Mouse (Mus musculus): ENCODE results near the gene B3galt1.

The B3galt1 gene

GRCm38 (mm10) chr2:67565480-67566331 lies at the start of gene B3galt1:
B3galt1 (plus strand) TSS chr2:67565871.
- no peak for DNase-seq (ENCODE audit: low read depth, low spot score)

GRCm38 (mm10) chr2:67516405-67516804 lies 49.3 kb upstream of the B3galt1 start:
- DNase-seq (ENCODE audit: low read depth, low spot score): no peak

GRCm38 (mm10) chr2:67535347-67535746 lies 30.3 kb upstream of the B3galt1 start:
- DNase-seq (ENCODE audit: low read depth, low spot score): no peak

- no peak for DNase-seq (ENCODE audit: low read depth, low spot score)
Observed at GRCm38 (mm10) chr2:67539426-67539825, 26.2 kb upstream of the B3galt1 start.

- peak; percentile 17 for DNase-seq (ENCODE audit: low read depth, low spot score)
Observed at GRCm38 (mm10) chr2:67541957-67542696, 23.5 kb upstream of the B3galt1 start.

GRCm38 (mm10) chr2:67544426-67544825 lies 21.2 kb upstream of the B3galt1 start:
- DNase-seq (ENCODE audit: low read depth, low spot score): no peak

- DNase-seq (ENCODE audit: low read depth, low spot score): no peak
Observed at GRCm38 (mm10) chr2:67564851-67565479, 706 bp upstream of the B3galt1 start.

GRCm38 (mm10) chr2:67566566-67566965 lies 895 bp downstream of the B3galt1 start:
- DNase-seq (ENCODE audit: low read depth, low spot score): no peak

GRCm38 (mm10) chr2:67567141-67567680 lies 1.5 kb downstream of the B3galt1 start:
- peak; percentile 9 for DNase-seq (ENCODE audit: low read depth, low spot score)

- no peak for DNase-seq (ENCODE audit: low read depth, low spot score)
Observed at GRCm38 (mm10) chr2:67576634-67577033, 11.0 kb downstream of the B3galt1 start.

GRCm38 (mm10) chr2:67583091-67583490 lies 17.4 kb downstream of the B3galt1 start:
- DNase-seq (ENCODE audit: low read depth, low spot score): no peak

- DNase-seq (ENCODE audit: low read depth, low spot score): no peak
Observed at GRCm38 (mm10) chr2:67590408-67590807, 24.7 kb downstream of the B3galt1 start.

GRCm38 (mm10) chr2:67591831-67592629 lies 26.4 kb downstream of the B3galt1 start:
- DNase-seq (ENCODE audit: low read depth, low spot score): peak; percentile 4

GRCm38 (mm10) chr2:67622902-67623301 lies 57.2 kb downstream of the B3galt1 start:
- no peak for DNase-seq (ENCODE audit: low read depth, low spot score)

- DNase-seq (ENCODE audit: low read depth, low spot score): no peak
Observed at GRCm38 (mm10) chr2:67627667-67628066, 62.0 kb downstream of the B3galt1 start.

- DNase-seq (ENCODE audit: low read depth, low spot score): no peak
Observed at GRCm38 (mm10) chr2:67628289-67628688, 62.6 kb downstream of the B3galt1 start.

GRCm38 (mm10) chr2:67654847-67655246 lies 89.2 kb downstream of the B3galt1 start:
- no peak for DNase-seq (ENCODE audit: low read depth, low spot score)

GRCm38 (mm10) chr2:67657372-67657771 lies 91.7 kb downstream of the B3galt1 start:
- no peak for DNase-seq (ENCODE audit: low read depth, low spot score)

GRCm38 (mm10) chr2:67658091-67658490 lies 92.4 kb downstream of the B3galt1 start:
- no peak for DNase-seq (ENCODE audit: low read depth, low spot score)

GRCm38 (mm10) chr2:67671721-67672120 lies 106.0 kb downstream of the B3galt1 start:
- DNase-seq (ENCODE audit: low read depth, low spot score): peak; percentile 42

- no peak for DNase-seq (ENCODE audit: low read depth, low spot score)
Observed at GRCm38 (mm10) chr2:67677697-67678096, 112.0 kb downstream of the B3galt1 start.

Data from 3T3-L1 (cell line).